Mouse (Mus musculus): ENCODE measurements around the gene Fgf5.

The Fgf5 gene

GRCm38 (mm10) chr5:98305673-98306072 lies 51.7 kb downstream of the Fgf5 start:
- no peak for DNase-seq (ENCODE audit: low spot score)

- no peak for DNase-seq (ENCODE audit: low spot score)
Observed at GRCm38 (mm10) chr5:98306528-98306927, 52.5 kb downstream of the Fgf5 start.

DNA sequence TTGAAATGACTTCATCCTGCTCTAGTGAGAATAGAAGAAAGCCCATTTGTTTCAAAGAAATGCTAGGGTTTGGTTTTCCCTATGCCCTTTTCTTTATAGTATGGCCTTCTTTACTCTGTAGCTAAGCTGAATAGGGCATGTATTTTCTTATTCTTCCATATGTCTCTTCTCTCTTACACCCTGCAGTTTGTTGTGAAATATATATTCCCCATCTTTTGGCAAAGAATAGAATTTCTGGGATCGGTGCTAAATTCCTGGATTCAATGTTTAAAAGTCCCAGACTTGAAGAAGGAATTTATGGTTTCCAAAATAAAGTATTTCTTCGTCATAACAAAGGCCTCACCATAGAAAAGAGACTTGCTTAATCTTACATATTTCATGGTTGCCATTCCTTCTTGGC lies 72.6 kb downstream of the Fgf5 start:
- DNase-seq (ENCODE audit: low spot score), result no peak

All from retina, embryonic 14.5 days (tissue).